Mouse (Mus musculus) adrenal gland, adult 2 months (tissue): ENCODE results near the gene Nubpl. TPM values are rescaled to one million over a fixed set of nuclear protein-coding genes. Genes with fewer than 3 reads are reported as not detected.
A peak's percentile ranks its signal among the peaks of the same experiment; 100 is the strongest.
"Not testable (repeated sequence)": the region's sequence is repeated elsewhere in the genome, so short reads cannot be mapped to it uniquely, and the experiment has no call there.

Source experiments
- DNase-seq: peaks from one replicate; pipeline ENCODE4 v3.0.0; 2021
- long read RNA-seq: library from polyadenylated mRNA; stranded (forward); transcript quantifications from one replicate; pipeline ENCODE4 v2.0.0, GENCODE M21; 2021
- polyA plus RNA-seq: library from polyadenylated mRNA; depleted of rRNA; stranded (reverse); fragments of >200 nt; gene quantifications from 2 replicates; pipeline ENCODE4 v1.2.3, GENCODE M21; 2012; rRNA removed
- total RNA-seq, 2 experiments: library from RNA; stranded (reverse); gene quantifications; 2 replicates each; pipeline ENCODE4 v1.2.3; 2021

The Nubpl gene
- total RNA-seq, result 10 to 100 TPM in 1 of 2 experiments, 1 to 10 TPM in 1; 9.5 to 10.5 TPM
- 3.7 and 4.8 TPM in 2 replicates for polyA plus RNA-seq
- long read RNA-seq, transcript Nubpl-201 (11 exons, 2,987 nt), result major isoform, 8 of 9 reads
- long read RNA-seq, partial matches to known transcripts, result 0 of 9 reads
- long read RNA-seq, other reads (novel, unspliced or antisense), result 1 of 9 reads

GRCm38 (mm10) chr12:52097650-52098070 lies at the start of gene Nubpl:
TSS of gene Nubpl (plus strand) at chr12:52097737.
- DNase-seq, result peak; percentile 96

DNA sequence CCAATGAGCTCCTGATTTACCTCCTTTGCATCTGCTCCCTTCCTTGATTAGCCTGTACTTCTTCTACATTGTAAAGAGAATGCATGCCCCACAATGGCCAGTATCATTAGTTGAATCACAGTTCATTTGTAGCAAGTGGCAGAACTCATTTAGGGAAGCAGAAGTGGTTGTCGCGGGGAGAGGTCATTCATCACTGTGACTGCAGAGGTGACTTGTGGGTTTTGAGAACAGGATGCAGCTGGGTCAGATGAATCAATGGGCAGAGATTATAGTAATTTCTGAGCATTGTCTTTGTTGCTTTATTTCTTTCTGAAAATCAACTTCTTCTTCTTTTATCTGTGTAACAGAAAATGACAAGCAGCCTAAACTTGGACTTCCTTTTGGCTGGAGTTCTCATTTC lies 48.2 kb upstream of the Nubpl start:
- DNase-seq, result no peak

GRCm38 (mm10) chr12:52079296-52079695 lies 18.2 kb upstream of the Nubpl start:
- not testable (repeated sequence) for DNase-seq

- DNase-seq, result no peak
Observed at GRCm38 (mm10) chr12:52097049-52097649, 388 bp upstream of the Nubpl start.

- no peak for DNase-seq
Observed at GRCm38 (mm10) chr12:52120276-52120675, 22.7 kb downstream of the Nubpl start.

DNA sequence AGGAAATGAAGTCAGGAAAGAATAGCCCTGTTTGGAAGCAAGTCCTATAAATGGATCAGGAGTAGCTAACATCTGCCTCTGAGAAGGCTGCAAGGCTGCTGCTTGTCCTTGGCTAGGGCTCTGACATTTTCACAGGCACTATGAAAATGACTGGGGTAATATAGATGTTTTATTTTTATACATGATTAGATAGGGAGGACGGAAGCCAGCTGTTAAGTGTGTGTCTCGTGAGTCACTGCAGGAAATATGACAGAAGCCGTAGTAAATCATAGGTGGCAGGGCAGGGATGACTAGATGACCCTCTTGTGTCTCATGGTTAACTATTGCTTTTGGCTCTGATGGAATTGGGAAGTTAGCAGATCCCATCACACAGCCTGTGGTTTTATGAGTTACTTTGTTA lies 28.9 kb downstream of the Nubpl start:
- peak; percentile 61 for DNase-seq

DNA sequence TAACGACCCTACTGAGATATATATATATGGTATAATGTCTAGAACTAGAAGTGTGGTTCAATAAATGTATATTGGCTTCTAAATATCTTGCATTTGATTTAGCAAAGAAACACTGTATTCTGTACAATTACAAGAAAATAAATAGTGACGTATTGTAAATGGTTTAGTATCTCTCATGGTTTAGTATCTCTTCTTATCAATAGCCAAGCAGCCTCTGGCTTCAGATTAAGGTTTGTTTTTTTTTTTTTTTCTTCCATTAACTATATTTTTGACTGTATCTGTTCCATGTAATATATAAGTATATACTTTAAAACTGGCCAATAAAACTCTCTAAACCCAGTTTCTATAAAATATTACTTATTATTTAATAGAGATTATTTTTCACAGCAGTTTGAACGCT lies 31.5 kb downstream of the Nubpl start:
- no peak for DNase-seq

DNA sequence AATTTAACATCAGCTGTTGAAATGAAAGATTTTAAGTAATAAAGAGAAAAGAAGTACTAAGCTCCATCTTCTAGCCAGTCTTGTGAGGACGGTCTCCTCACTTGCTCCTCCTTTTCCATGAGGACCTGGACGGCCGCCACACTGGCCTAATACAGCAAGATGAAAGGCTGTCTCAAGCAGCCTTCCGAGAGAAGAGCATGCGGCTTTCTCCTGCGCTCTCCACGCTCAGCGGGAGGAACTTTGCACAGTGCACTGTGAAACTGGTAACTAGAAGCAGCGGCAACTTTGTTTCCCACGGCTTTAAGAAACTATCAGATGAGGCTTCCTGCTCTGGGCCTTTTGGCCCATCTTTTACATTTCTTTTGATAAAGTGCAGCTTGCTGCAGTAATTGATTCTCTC lies 34.7 kb downstream of the Nubpl start:
- DNase-seq, result peak; percentile 33

GRCm38 (mm10) chr12:52138296-52138695 lies 40.8 kb downstream of the Nubpl start:
- DNase-seq, result no peak

DNA sequence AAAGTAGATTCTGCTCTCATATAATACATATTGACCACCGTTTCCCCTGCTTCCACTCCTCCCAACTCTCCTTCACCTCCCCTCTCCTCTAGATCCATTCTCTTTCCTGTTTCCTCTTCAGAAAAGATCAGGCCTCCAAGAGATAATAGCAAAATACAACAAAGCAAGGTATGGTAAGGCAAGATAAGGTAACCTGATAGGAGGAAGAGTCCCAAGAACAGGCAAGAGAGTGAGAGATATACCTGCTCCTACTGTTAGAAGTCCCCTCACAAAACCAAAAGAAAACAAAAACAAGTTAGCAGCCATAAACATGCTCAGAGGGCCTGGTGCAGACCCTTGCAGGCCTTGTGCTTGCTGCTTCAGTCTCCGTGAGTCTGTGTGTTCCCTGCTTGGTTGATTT lies 49.1 kb downstream of the Nubpl start:
- DNase-seq, result no peak

DNA sequence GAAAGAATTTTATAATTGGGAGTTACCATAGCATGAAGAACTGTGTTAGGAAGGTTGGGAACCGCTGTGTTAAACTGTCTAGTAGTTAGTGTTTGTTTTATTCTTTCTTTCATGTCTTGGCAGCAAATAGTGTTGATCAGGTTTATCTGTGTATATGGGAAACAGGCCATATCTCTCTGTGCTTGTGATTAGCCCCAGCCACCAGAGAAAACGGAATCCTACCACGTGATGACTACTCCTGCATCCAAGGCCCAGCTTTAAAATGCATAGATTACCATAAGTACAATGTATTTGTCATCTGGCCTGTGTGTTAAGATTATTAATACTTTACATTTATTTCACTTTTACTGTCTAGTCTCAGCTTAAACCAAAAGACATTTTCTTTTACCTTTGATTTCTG lies 51.9 kb downstream of the Nubpl start:
- DNase-seq, result no peak

- no peak for DNase-seq
Observed at GRCm38 (mm10) chr12:52152071-52152470, 54.5 kb downstream of the Nubpl start.

GRCm38 (mm10) chr12:52154906-52155305 lies 57.4 kb downstream of the Nubpl start:
- DNase-seq, result no peak

- DNase-seq, result no peak
Observed at GRCm38 (mm10) chr12:52164414-52164813, 66.9 kb downstream of the Nubpl start.

DNA sequence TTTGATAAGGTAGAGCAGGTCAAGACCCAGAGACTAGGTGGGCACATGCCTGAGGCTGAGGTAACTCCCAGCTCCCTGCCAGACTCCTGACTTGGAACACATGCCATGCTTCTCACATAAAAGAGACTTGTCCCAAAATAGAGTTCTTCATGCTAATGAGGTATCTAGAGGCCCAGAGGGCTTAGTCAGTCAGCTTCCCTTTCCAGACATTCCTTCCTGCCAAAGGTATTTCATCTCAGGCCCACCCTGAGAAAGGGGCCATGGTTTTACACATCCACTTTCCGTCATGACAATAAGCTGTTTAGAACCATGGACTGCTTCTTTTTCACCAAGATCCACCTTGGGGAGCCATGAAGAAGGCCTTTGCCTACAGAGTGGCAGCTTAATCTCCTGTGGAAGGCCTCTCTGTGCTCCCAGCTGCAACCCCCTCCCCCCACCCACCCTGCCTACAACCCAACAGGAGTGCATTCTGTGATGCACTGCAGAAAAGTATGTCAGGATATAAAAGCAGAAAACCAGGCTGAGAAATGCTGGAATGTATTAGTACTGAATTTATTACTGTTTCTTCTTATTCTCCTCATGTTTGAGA lies 88.8 kb downstream of the Nubpl start:
- no peak for DNase-seq

GRCm38 (mm10) chr12:52186963-52187590 lies 89.5 kb downstream of the Nubpl start:
- DNase-seq, result no peak

DNA sequence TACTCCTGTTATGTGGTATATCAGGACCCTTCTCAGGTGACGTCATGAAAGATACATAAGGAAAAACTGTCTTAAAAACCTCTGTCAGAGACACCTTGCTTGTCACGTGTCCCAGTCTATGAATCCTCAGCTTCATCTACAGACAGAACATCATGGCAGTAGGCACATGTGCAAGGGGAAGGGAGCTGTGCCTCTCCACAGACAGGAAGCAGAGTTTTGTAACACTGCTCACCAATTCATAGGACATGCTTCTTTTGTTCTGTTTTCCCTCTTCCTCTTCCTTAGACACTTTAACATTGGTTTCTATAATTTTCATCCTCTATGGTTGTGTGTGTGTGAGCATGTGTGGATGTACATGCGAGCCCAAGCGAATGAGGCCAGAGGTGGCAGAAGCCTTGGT lies 100.9 kb downstream of the Nubpl start:
- DNase-seq, result no peak

DNA sequence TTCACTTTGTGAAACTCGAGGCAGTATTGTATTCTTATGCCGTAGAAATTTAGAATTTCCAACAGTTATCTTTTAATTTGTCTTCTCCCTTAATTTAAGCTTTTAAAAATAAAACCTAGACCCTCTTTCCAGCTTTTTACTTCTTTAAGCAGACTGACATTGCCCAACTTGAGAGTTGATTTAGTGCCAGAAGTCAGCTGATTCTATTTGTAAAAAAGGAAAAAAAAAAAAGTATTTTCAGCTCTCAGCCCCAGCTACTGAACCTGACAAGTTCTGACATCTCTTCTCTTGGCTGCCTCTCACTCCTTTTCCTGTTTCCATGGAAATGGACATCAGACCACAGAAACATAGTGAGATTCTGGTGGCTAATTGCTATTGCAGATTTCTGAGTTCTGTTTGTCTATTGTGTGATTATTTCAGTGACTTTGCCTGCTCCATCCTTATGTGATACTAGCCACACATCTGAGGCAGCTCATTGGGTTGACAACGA lies 111.6 kb downstream of the Nubpl start:
- no peak for DNase-seq

DNA sequence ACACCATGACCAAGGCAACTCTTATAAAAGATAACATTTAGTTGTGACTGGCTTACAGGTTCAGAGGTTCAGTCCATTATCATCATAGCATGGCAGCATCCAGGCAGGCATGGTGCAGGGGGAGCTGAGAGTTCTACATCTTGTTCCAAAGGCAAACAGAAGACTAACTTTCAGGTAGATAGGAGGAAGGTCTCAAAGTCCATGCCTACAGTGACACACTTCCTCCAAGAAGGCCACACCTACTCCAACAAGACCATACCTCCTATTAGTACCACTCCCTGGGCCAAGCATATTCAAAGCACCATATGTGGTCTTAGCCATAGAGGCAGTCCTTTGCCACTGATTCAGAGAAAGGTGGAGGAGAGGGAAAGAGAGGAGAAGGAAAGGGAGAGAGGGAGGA lies 113.6 kb downstream of the Nubpl start:
- no peak for DNase-seq

- no peak for DNase-seq
Observed at GRCm38 (mm10) chr12:52214837-52215236, 117.3 kb downstream of the Nubpl start.

DNA sequence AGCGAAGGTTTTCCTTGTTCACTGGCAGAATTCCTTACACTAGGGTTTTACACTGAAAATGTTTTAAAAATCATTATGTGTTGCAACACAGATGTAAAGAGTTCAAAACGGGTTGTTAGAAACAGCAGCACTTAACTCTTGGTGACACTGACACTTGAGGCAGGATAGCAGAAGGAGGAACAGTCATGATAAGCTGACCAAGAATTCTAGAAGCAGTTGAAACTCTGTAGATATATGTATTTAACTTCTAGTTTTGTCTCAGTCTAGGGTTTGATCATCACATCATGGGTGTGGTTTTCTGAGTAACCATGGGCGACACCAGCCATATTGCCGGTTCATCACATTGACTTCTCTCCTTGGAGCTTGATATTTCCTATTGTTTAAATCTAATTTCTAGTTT lies 127.4 kb downstream of the Nubpl start:
- no peak for DNase-seq

GRCm38 (mm10) chr12:52228746-52229145 lies 131.2 kb downstream of the Nubpl start:
- peak; percentile 39 for DNase-seq

- DNase-seq, result not testable (repeated sequence)
Observed at GRCm38 (mm10) chr12:52231929-52232328, 134.4 kb downstream of the Nubpl start.
